Mouse (Mus musculus) hindbrain, embryonic 16.5 days (tissue): ENCODE results near the gene Wbp1l. TPM values are rescaled to one million over a fixed set of nuclear protein-coding genes. Genes with fewer than 3 reads are reported as not detected.
A peak's percentile ranks its signal among the peaks of the same experiment; 100 is the strongest.

Experiments
- ATAC-seq: fragments of 200-750 bp; cut with Nextera tagmentation; 2 replicates; pipeline ENCODE4 v1.8.0; 2017; ENCODE audit warnings: moderate TSS enrichment, moderate library complexity
- H3K27ac ChIP-seq: fragments of 300-500 bp; sonication (generic); 2 replicates; pipeline ENCODE4 v1.5.1; 2014; ENCODE audit warnings: low read depth, mild to moderate bottlenecking, control low read depth, low read length, moderate library complexity
- H3K27me3 ChIP-seq: fragments of 300-500 bp; sonication (generic); replicated peaks from 2 replicates; pipeline ENCODE4 v1.6.1; 2014; ENCODE audit warnings: low read length; ENCODE audit not compliant: control insufficient read depth, insufficient read depth
- H3K36me3 ChIP-seq: fragments of 300-500 bp; sonication (generic); 2 replicates; pipeline ENCODE4 v1.6.1; 2014; ENCODE audit warnings: mild to moderate bottlenecking, low read length, moderate library complexity, mixed read lengths; ENCODE audit not compliant: control insufficient read depth, insufficient read depth
- H3K4me1 ChIP-seq: fragments of 300-500 bp; sonication (generic); 2 replicates; pipeline ENCODE4 v1.6.1; 2014; ENCODE audit warnings: low read depth, low read length; ENCODE audit not compliant: control insufficient read depth, insufficient read depth
- H3K4me2 ChIP-seq: fragments of 300-500 bp; sonication (generic); 2 replicates; pipeline ENCODE4 v1.6.1; 2014; ENCODE audit warnings: mild to moderate bottlenecking, low read length, control low read depth, moderate library complexity
- H3K4me3 ChIP-seq: fragments of 300-500 bp; sonication (generic); 2 replicates; pipeline ENCODE4 v1.5.1; 2014; ENCODE audit warnings: mild to moderate bottlenecking, low read length, control low read depth, moderate library complexity
- H3K9ac ChIP-seq: fragments of 300-500 bp; sonication (generic); 2 replicates; pipeline ENCODE4 v1.6.1; 2014; ENCODE audit warnings: low read depth, mild to moderate bottlenecking, control low read depth, low read length, moderate library complexity
- H3K9me3 ChIP-seq: fragments of 300-500 bp; sonication (generic); 2 replicates; pipeline ENCODE4 v1.6.1; 2014; ENCODE audit warnings: mild to moderate bottlenecking, low read length, moderate library complexity; ENCODE audit not compliant: control insufficient read depth
- WGBS: fragments of 180-500 bp; shearing (Covaris S2); extraction: QIAGEN DNeasy Blood & Tissue Kit; methylation state at CpG from one replicate; pipeline ENCODE4 v1.1.7; 2014; 5-methylcytosine and 5-hydroxymethylcytosine counted together
- polyA plus RNA-seq: library from polyadenylated mRNA; unstranded; fragments of >200 nt; fragmentation: Nextera tagmentation; extraction: Ambion mirVana; gene quantifications from 2 replicates; pipeline ENCODE4 v1.2.1, GENCODE M21; 2015

The Wbp1l gene
- polyA plus RNA-seq, 1 experiment from 2014 or later = 32.0 TPM

- no peaks in the 10 kb centered on the region for H3K27me3 ChIP-seq
- H3K9ac ChIP-seq = no peak overlapping the region
- H3K27ac ChIP-seq = no peak overlapping the region
- no peak overlapping the region for H3K4me3 ChIP-seq
- H3K36me3 ChIP-seq = peaks cover 26% of the 10 kb centered on the region
- no peak overlapping the region for H3K4me2 ChIP-seq
- WGBS = 89% methylated on average over 9 of the region's 9 CpGs
- H3K9me3 ChIP-seq = no peaks in the 10 kb centered on the region
- no peaks in the 10 kb centered on the region for H3K4me1 ChIP-seq
- no peak for ATAC-seq
These were observed 60.0 kb downstream of the Wbp1l start for GRCm38 (mm10) chr19:46658851-46659250.

- Histone ChIP-seq H3K4me3 (no peak overlapping the region), H3K36me3 (peaks cover 8% of the 10 kb centered on the region), H3K4me1 (no peaks in the 10 kb centered on the region), H3K9ac (no peak overlapping the region), H3K27me3 (no peaks in the 10 kb centered on the region), H3K4me2 (no peak overlapping the region), H3K27ac (no peak overlapping the region), H3K9me3 (no peaks in the 10 kb centered on the region)
- no peak for ATAC-seq
- 68% methylated on average over 4 of the region's 4 CpGs for WGBS
These were observed 62.6 kb downstream of the Wbp1l start for GRCm38 (mm10) chr19:46661511-46661910.

GRCm38 (mm10) chr19:46662214-46662613 lies 63.3 kb downstream of the Wbp1l start:
- H3K9me3 ChIP-seq = no peaks in the 10 kb centered on the region
- H3K9ac ChIP-seq = no peak overlapping the region
- WGBS = 80% methylated on average over 8 of the region's 8 CpGs
- no peak for ATAC-seq
- no peaks in the 10 kb centered on the region for H3K4me1 ChIP-seq
- no peak overlapping the region for H3K4me2 ChIP-seq
- no peak overlapping the region for H3K27ac ChIP-seq
- no peak overlapping the region for H3K4me3 ChIP-seq
- H3K27me3 ChIP-seq = no peaks in the 10 kb centered on the region
- peaks cover 1% of the 10 kb centered on the region; the same call in 1 of the 2 replicates for H3K36me3 ChIP-seq

GRCm38 (mm10) chr19:46662784-46663183 lies 63.9 kb downstream of the Wbp1l start:
- no peaks in the 10 kb centered on the region for H3K9me3 ChIP-seq
- H3K27ac ChIP-seq = no peak overlapping the region
- no peak overlapping the region for H3K4me2 ChIP-seq
- WGBS = 88% methylated on average over 6 of the region's 6 CpGs
- no peaks in the 10 kb centered on the region for H3K36me3 ChIP-seq
- no peak overlapping the region for H3K9ac ChIP-seq
- ATAC-seq = no peak
- H3K27me3 ChIP-seq = no peaks in the 10 kb centered on the region
- H3K4me3 ChIP-seq = no peak overlapping the region
- no peaks in the 10 kb centered on the region for H3K4me1 ChIP-seq

DNA sequence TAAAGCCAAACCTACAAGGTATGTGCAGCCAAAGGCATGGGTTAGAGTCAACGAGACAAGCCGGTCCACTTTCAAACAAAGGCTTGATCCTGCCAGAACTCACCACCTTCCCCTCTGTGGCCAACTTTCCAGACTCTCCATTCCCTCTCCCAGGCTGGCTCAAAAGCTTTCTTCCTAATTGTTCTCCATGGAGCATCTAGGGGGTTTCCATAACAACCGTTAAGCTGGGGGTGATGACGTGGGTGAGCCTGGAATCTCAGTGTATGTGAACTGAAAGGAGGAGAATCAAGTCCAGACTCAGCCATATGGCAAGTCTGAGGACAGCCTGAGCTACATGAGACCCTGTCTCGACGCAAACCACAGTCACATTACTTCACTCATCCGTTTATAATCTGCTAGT lies 66.6 kb downstream of the Wbp1l start:
- WGBS = 46% methylated on average over 7 of the region's 7 CpGs
- Histone ChIP-seq H3K4me1 (no peaks in the 10 kb centered on the region), H3K27me3 (0 out of 2 replicates have a peak, but pooled peaks cover 3% of the 10 kb centered on the region), H3K27ac (no peak overlapping the region), H3K9ac (no peak overlapping the region), H3K36me3 (no peaks in the 10 kb centered on the region), H3K9me3 (no peaks in the 10 kb centered on the region), H3K4me2 (no peak overlapping the region), H3K4me3 (no peak overlapping the region)
- ATAC-seq = no peak

GRCm38 (mm10) chr19:46667300-46667699 lies 68.4 kb downstream of the Wbp1l start:
- 66% methylated on average over 11 of the region's 11 CpGs for WGBS

GRCm38 (mm10) chr19:46668263-46668662 lies 69.4 kb downstream of the Wbp1l start:
- Histone ChIP-seq H3K27me3 (0 out of 2 replicates have a peak, but pooled peaks cover 3% of the 10 kb centered on the region), H3K4me1 (no peaks in the 10 kb centered on the region), H3K36me3 (no peaks in the 10 kb centered on the region), H3K4me2 (no peak overlapping the region), H3K9ac (no peak overlapping the region), H3K27ac (no peak overlapping the region), H3K4me3 (no peak overlapping the region), H3K9me3 (no peaks in the 10 kb centered on the region)
- no peak for ATAC-seq
- WGBS = 86% methylated on average over 10 of the region's 10 CpGs

More at GRCm38 (mm10) chr19:46667300-46667699, 68.4 kb downstream of the Wbp1l start:
- Histone ChIP-seq H3K27me3 (0 out of 2 replicates have a peak, but pooled peaks cover 3% of the 10 kb centered on the region), H3K9me3 (no peaks in the 10 kb centered on the region), H3K4me1 (no peaks in the 10 kb centered on the region), H3K27ac (no peak overlapping the region), H3K9ac (no peak overlapping the region), H3K36me3 (no peaks in the 10 kb centered on the region), H3K4me2 (no peak overlapping the region), H3K4me3 (no peak overlapping the region)
- no peak for ATAC-seq

DNA sequence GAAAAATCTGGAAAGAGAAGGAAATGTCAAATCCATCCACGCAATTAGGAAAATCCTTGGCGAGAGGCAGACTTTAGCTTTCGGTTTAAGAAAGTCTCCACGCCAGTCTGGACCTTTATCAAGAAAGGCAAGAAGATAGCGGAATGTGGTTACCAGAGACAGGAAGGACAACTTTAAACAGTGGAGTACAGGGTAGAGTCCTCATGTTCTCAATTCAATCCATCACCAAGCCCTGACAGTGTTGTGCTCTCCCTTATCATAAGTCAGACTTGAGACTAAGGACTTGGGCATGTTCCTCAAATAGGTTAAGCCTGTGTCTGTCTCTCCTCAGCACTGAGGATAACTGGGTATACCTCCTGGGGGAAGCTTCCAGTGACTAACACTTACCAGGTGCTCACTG lies 70.9 kb downstream of the Wbp1l start:
- no peak for ATAC-seq
- no peak overlapping the region for H3K4me3 ChIP-seq
- no peaks in the 10 kb centered on the region for H3K4me1 ChIP-seq
- no peak overlapping the region for H3K4me2 ChIP-seq
- H3K9me3 ChIP-seq = no peaks in the 10 kb centered on the region
- no peaks in the 10 kb centered on the region for H3K36me3 ChIP-seq
- 0 out of 2 replicates have a peak, but pooled peaks cover 3% of the 10 kb centered on the region for H3K27me3 ChIP-seq
- no peak overlapping the region for H3K9ac ChIP-seq
- 95% methylated on average over 5 of the region's 5 CpGs for WGBS
- H3K27ac ChIP-seq = no peak overlapping the region

DNA sequence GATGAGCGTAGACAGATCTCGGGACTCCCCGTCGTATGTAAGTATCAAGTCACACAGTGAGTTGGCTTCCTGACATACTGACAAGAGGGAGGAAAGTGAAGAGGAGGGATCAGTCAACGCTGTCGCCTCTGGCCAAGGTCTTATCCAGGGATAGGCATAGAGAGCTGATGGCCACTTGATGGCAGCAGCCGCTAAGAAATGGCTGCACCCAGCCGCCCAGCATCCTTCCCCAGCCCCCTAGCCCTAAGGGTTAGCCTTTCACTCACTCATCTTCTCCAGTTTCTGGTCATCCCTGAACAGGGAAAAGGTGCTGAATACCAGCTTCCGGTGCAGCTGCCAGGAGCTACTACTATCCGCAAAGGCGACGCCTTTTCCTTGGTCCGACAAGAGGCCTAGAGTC lies 71.8 kb downstream of the Wbp1l start:
- WGBS = 33% methylated on average over 13 of the region's 13 CpGs
- Histone ChIP-seq H3K27ac (no peak overlapping the region), H3K9ac (no peak overlapping the region), H3K9me3 (no peaks in the 10 kb centered on the region), H3K4me2 (no peak overlapping the region), H3K4me1 (no peaks in the 10 kb centered on the region), H3K36me3 (no peaks in the 10 kb centered on the region), H3K27me3 (0 out of 2 replicates have a peak, but pooled peaks cover 3% of the 10 kb centered on the region), H3K4me3 (no peak overlapping the region)
- ATAC-seq = peak; percentile 89
